Mouse (Mus musculus) forebrain, embryonic 11.5 days (tissue): ENCODE results near the gene Ulk1. TPM values are rescaled to one million over a fixed set of nuclear protein-coding genes. Genes with fewer than 3 reads are reported as not detected.
A peak's percentile ranks its signal among the peaks of the same experiment; 100 is the strongest.

ENCODE experiments used
- ATAC-seq: fragments of 200-750 bp; cut with Nextera tagmentation; replicated peaks from 2 replicates; pipeline ENCODE4 v1.8.0; 2017; ENCODE audit warnings: moderate TSS enrichment; ENCODE audit not compliant: low FRiP score
- DNase-seq: peaks from one replicate; pipeline ENCODE4 v3.0.0-alpha.2; 2017; ENCODE audit warnings: low spot score
- H3K27ac ChIP-seq: fragments of 300-500 bp; sonication (generic); 2 replicates; pipeline ENCODE4 v1.5.1; 2014; ENCODE audit warnings: low read depth, low read length
- H3K27me3 ChIP-seq: fragments of 300-500 bp; sonication (generic); 2 replicates; pipeline ENCODE4 v1.6.1; 2014; ENCODE audit warnings: mild to moderate bottlenecking, low read length, mixed read lengths; ENCODE audit not compliant: control insufficient read depth, insufficient read depth
- H3K36me3 ChIP-seq: fragments of 300-500 bp; sonication (generic); 2 replicates; pipeline ENCODE4 v1.6.1; 2014; ENCODE audit warnings: mild to moderate bottlenecking, low read length, moderate library complexity, mixed read lengths; ENCODE audit not compliant: control insufficient read depth, insufficient read depth
- H3K4me1 ChIP-seq: fragments of 300-500 bp; sonication (generic); replicated peaks from 2 replicates; pipeline ENCODE4 v1.6.1; 2014; ENCODE audit warnings: low read length, mixed read lengths; ENCODE audit not compliant: control insufficient read depth, insufficient read depth
- H3K4me2 ChIP-seq: fragments of 300-500 bp; sonication (generic); 2 replicates; pipeline ENCODE4 v1.6.1; 2014; ENCODE audit warnings: low read depth, mild to moderate bottlenecking, low read length, moderate library complexity, mixed read lengths; ENCODE audit not compliant: severe bottlenecking
- H3K4me3 ChIP-seq: fragments of 300-500 bp; sonication (generic); 2 replicates; pipeline ENCODE4 v1.5.1; 2014; ENCODE audit warnings: low read depth, low read length
- H3K9ac ChIP-seq: fragments of 300-500 bp; sonication (generic); 2 replicates; pipeline ENCODE4 v1.6.1; 2014; ENCODE audit warnings: low read length
- H3K9me3 ChIP-seq: fragments of 300-500 bp; sonication (generic); 2 replicates; pipeline ENCODE4 v1.6.1; 2016; ENCODE audit warnings: low read length, mixed read lengths; ENCODE audit not compliant: control insufficient read depth
- WGBS: fragments of 180-500 bp; shearing (Covaris S2); extraction: QIAGEN DNeasy Blood & Tissue Kit; methylation state at CpG from one replicate; pipeline ENCODE4 v1.1.7; 2014; 5-methylcytosine and 5-hydroxymethylcytosine counted together
- polyA plus RNA-seq: library from polyadenylated mRNA; unstranded; fragments of >200 nt; fragmentation: Nextera tagmentation; extraction: Ambion mirVana; gene quantifications from 2 replicates; pipeline ENCODE4 v1.2.1, GENCODE M21; 2014

Ulk1 gene
- polyA plus RNA-seq, 1 experiment from 2014 or later = 39.4 TPM

DNA sequence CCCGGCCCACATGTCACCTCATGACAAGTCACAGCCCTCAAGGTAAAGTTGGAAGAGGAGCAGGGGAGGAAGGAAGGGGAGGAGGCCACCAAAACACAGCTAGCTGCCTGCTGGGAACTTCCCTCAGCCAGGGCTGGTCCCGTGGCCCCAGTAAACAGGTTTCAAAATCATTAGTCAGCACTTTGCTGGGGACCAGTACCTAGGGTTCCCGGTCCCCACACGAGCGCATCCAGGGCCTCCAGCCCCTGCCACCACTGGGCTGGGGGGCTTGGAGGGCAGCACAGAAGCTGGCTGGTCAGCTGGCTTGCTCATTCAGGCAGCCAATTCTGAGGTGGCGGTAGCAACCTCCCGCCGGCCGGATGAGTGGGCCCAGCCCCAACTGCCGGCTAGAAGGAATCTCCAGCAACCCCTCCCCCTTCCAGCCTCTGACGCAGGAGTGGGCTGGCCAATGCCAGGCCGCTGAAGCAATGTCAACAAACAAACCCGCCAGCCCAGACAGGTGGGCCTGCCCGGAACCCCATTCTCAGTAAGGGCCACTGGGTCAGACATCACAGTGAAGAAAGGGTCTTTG, 1.8 kb downstream of the Ulk1 start:
- no peaks in the 10 kb centered on the region for H3K9me3 ChIP-seq
- H3K4me2 ChIP-seq = peak overlapping the region; percentile 96
- H3K9ac ChIP-seq = peak overlapping the region; percentile 44
- H3K27me3 ChIP-seq = no peaks in the 10 kb centered on the region
- H3K4me3 ChIP-seq = peak overlapping the region; percentile 96
- peaks cover 12% of the 10 kb centered on the region; the same call in 1 of the 2 replicates for H3K4me1 ChIP-seq
- H3K27ac ChIP-seq = no peak overlapping the region
- DNase-seq (peak; percentile 89), ATAC-seq (peak; percentile 61)
- 5% methylated on average over 14 of the region's 14 CpGs for WGBS
- no peaks in the 10 kb centered on the region for H3K36me3 ChIP-seq

DNA sequence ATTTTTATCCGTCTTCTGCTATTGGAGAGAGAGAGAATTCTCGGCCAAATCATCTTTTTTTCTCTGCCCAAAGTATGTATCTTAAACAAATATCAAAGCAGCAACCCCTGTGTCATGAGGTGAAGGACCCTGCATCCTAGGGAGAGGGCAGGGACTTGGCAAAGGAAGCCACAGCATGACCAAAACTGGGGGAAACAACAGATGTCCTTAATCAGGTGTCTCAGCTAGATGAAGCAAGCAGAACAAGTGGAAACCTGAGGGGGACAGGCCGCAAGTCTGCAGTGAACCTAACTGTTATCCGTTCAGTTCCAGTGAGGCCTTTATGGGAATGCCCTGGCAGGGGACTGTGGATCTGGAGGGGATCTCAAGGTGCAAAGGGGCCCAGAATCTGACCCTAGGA, 2.4 kb downstream of the Ulk1 start:
- H3K27ac ChIP-seq = no peak overlapping the region
- H3K4me1 ChIP-seq = peaks cover 12% of the 10 kb centered on the region; the same call in 1 of the 2 replicates
- WGBS = 92% methylated on average over 4 of the region's 4 CpGs
- no peaks in the 10 kb centered on the region for H3K27me3 ChIP-seq
- DNase-seq (no peak), ATAC-seq (no peak)
- H3K4me3 ChIP-seq = no peak overlapping the region
- no peaks in the 10 kb centered on the region for H3K36me3 ChIP-seq
- H3K9ac ChIP-seq = no peak overlapping the region
- H3K4me2 ChIP-seq = peak overlapping the region; percentile 96
- H3K9me3 ChIP-seq = no peaks in the 10 kb centered on the region

- ATAC-seq (no peak), DNase-seq (no peak)
- H3K27me3 ChIP-seq = no peaks in the 10 kb centered on the region
- no peaks in the 10 kb centered on the region for H3K9me3 ChIP-seq
- no peak overlapping the region for H3K4me2 ChIP-seq
- H3K4me1 ChIP-seq = peaks cover 12% of the 10 kb centered on the region; the same call in 1 of the 2 replicates
- H3K27ac ChIP-seq = no peak overlapping the region
- WGBS = 81% methylated on average over 1 of the region's 1 CpGs
- H3K4me3 ChIP-seq = no peak overlapping the region
- H3K9ac ChIP-seq = no peak overlapping the region
- no peaks in the 10 kb centered on the region for H3K36me3 ChIP-seq
These were observed 3.2 kb downstream of the Ulk1 start for GRCm38 (mm10) chr5:110806676-110807075.

GRCm38 (mm10) chr5:110806154-110806553, 3.7 kb downstream of the Ulk1 start:
- 88% methylated on average over 4 of the region's 4 CpGs for WGBS
- Histone ChIP-seq H3K4me3 (no peak overlapping the region), H3K4me2 (no peak overlapping the region), H3K4me1 (peaks cover 12% of the 10 kb centered on the region; the same call in 1 of the 2 replicates), H3K36me3 (no peaks in the 10 kb centered on the region; the same call in 1 of the 2 replicates), H3K27me3 (no peaks in the 10 kb centered on the region), H3K9me3 (no peaks in the 10 kb centered on the region), H3K9ac (no peak overlapping the region), H3K27ac (no peak overlapping the region)
- ATAC-seq = no peak
- DNase-seq = no peak

- DNase-seq = no peak
- WGBS = 91% methylated on average over 7 of the region's 7 CpGs
- H3K4me2 ChIP-seq = no peak overlapping the region
- no peak for ATAC-seq
- H3K27ac ChIP-seq = no peak overlapping the region
- H3K4me3 ChIP-seq = no peak overlapping the region
- peaks cover 12% of the 10 kb centered on the region; the same call in 1 of the 2 replicates for H3K4me1 ChIP-seq
- no peaks in the 10 kb centered on the region for H3K9me3 ChIP-seq
- no peak overlapping the region for H3K9ac ChIP-seq
- no peaks in the 10 kb centered on the region; the same call in 1 of the 2 replicates for H3K36me3 ChIP-seq
- no peaks in the 10 kb centered on the region for H3K27me3 ChIP-seq
These were observed 5.7 kb downstream of the Ulk1 start for GRCm38 (mm10) chr5:110804012-110804743.

GRCm38 (mm10) chr5:110802809-110803208, 7.1 kb downstream of the Ulk1 start:
- H3K9me3 ChIP-seq = no peaks in the 10 kb centered on the region
- H3K27me3 ChIP-seq = no peaks in the 10 kb centered on the region
- H3K4me1 ChIP-seq = peaks cover 3% of the 10 kb centered on the region; the same call in 1 of the 2 replicates
- no peak overlapping the region for H3K27ac ChIP-seq
- H3K9ac ChIP-seq = no peak overlapping the region
- H3K36me3 ChIP-seq = no peaks in the 10 kb centered on the region; the same call in 1 of the 2 replicates
- no peak overlapping the region for H3K4me3 ChIP-seq
- ATAC-seq (no peak), DNase-seq (no peak)
- no peak overlapping the region for H3K4me2 ChIP-seq

- whole genome bisulfite sequencing = 87% methylated on average over 4 of the region's 4 CpGs
- Histone ChIP-seq H3K36me3 (no peaks in the 10 kb centered on the region; the same call in 1 of the 2 replicates), H3K4me3 (no peak overlapping the region), H3K4me1 (no peaks in the 10 kb centered on the region), H3K9me3 (no peaks in the 10 kb centered on the region), H3K9ac (no peak overlapping the region), H3K4me2 (no peak overlapping the region), H3K27me3 (no peaks in the 10 kb centered on the region), H3K27ac (no peak overlapping the region)
- ATAC-seq (no peak), DNase-seq (no peak)
These were observed 7.7 kb downstream of the Ulk1 start for GRCm38 (mm10) chr5:110802186-110802585.

- no peaks in the 10 kb centered on the region for H3K4me1 ChIP-seq
- WGBS = 89% methylated on average over 3 of the region's 3 CpGs
- H3K36me3 ChIP-seq = no peaks in the 10 kb centered on the region; the same call in 1 of the 2 replicates
- DNase-seq (no peak), ATAC-seq (no peak)
- H3K27ac ChIP-seq = no peak overlapping the region
- H3K4me3 ChIP-seq = no peak overlapping the region
- H3K9ac ChIP-seq = no peak overlapping the region
- H3K4me2 ChIP-seq = no peak overlapping the region
- no peaks in the 10 kb centered on the region for H3K27me3 ChIP-seq
- H3K9me3 ChIP-seq = no peaks in the 10 kb centered on the region
These were observed 8.8 kb downstream of the Ulk1 start for GRCm38 (mm10) chr5:110801036-110801624.
